Comparison of ENCODE assay signal across 7 mouse cellular contexts in the genomic region with DNA sequence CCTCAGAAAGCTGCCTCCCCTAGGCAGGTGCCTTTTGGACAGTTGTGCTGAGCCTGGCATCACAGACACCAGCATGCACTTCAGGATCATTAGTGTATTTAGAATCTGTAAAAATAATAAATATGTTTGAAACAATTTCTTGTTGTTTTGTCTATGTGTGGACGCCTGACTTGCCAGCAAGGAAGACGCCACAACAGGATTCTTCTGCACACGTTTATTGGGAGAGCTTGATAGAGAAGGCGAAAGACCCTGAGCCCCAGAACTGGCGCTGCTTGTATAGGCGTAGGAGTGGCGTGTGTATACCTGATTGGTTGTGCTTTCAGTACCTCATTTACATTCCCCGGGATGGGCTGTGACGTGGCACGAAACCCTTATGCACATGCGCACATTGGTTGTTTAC. TPM values are rescaled to one million over a fixed set of nuclear protein-coding genes. Genes with fewer than 3 reads are reported as not detected.
A peak's percentile ranks its signal among the peaks of the same experiment; 100 is the strongest.
DNase-seq lines count a peak whose midpoint lies in the region; ATAC-seq lines count a peak whose summit lies in the region.
"Not testable (repeated sequence)": the region's sequence is repeated elsewhere in the genome, so short reads cannot be mapped to it uniquely, and the experiment has no call there.
"Had no signal": no experiment of that assay in that cellular context is flagged by ENCODE, and none has a peak within 500 bp of the region (broad histone marks: within the 10 kb centered on the region; RNA-seq: fewer than 3 reads in every experiment).

No protein-coding gene starts in this region.

- DNase-seq in R1 (ENCODE audit: low read depth, low spot score) = peak; percentile 40
- peak; percentile 91 for DNase-seq in heart, adult 11 months

- not testable (repeated sequence) for H3K4me2 ChIP-seq in embryonic facial prominence, embryonic 13.5 days

- peaks cover 56% of the 10 kb centered on the region for H3K36me3 ChIP-seq in embryonic facial prominence, embryonic 13.5 days

- 90% methylated on average over 11 of the region's 11 CpGs for WGBS in embryonic facial prominence, embryonic 13.5 days

- H3K27ac ChIP-seq in embryonic facial prominence, embryonic 13.5 days = not testable (repeated sequence)

- peaks cover 17% of the 10 kb centered on the region for H3K4me1 ChIP-seq in embryonic facial prominence, embryonic 13.5 days

- not testable (repeated sequence) for ATAC-seq in embryonic facial prominence, embryonic 13.5 days (ENCODE audit: insufficient number of reproducible peaks, insufficient read depth, low FRiP score, low TSS enrichment, low read depth)

- not testable (repeated sequence) for H3K4me3 ChIP-seq in embryonic facial prominence, embryonic 13.5 days

- H3K9me3 ChIP-seq in embryonic facial prominence, embryonic 13.5 days = not testable (repeated sequence)

- not testable (repeated sequence) for H3K27me3 ChIP-seq in embryonic facial prominence, embryonic 13.5 days

- 0 out of 2 replicates have a peak overlapping the region, but pooled peaks have one; percentile 6 for H3K9ac ChIP-seq in embryonic facial prominence, embryonic 13.5 days

RNA-seq across cellular contexts. Expression of a gene that starts 2.5 kb away (rescaled TPM):
- 152 and 159 TPM in 2 replicates for polyA plus RNA-seq in embryonic facial prominence, embryonic 13.5 days (2015; fragmentation: Nextera tagmentation; extraction: Ambion mirVana)

RNA-seq across cellular contexts. Expression of a gene that starts 16.6 kb away (rescaled TPM):
- 109 and 123 TPM in 2 replicates for polyA plus RNA-seq in embryonic facial prominence, embryonic 13.5 days (2015; fragmentation: Nextera tagmentation; extraction: Ambion mirVana)

RNA-seq across cellular contexts. Expression of a gene that starts 16.6 kb away (rescaled TPM):
- polyA plus RNA-seq in embryonic facial prominence, embryonic 13.5 days (2015; fragmentation: Nextera tagmentation; extraction: Ambion mirVana) = 61.8 and 65.9 TPM in 2 replicates

RNA-seq across cellular contexts. Expression of a gene that starts 21.4 kb away (rescaled TPM):
- 23.2 and 23.7 TPM in 2 replicates for polyA plus RNA-seq in embryonic facial prominence, embryonic 13.5 days (2015; fragmentation: Nextera tagmentation; extraction: Ambion mirVana)

RNA-seq across cellular contexts. Expression of a gene that starts 44.5 kb away (rescaled TPM):
- polyA plus RNA-seq in embryonic facial prominence, embryonic 13.5 days (2015; fragmentation: Nextera tagmentation; extraction: Ambion mirVana) = not detected in 2 replicates
- polyA plus RNA-seq: adrenal gland, adult 2 months; brain, embryonic 14.5 days; CD4-positive, CD25-positive, alpha-beta regulatory T cell, adult 4 months; G1E had no signal
